Mouse (Mus musculus) gastrocnemius, postnatal 25 days (tissue): ENCODE results near the gene Gimap8. TPM values are rescaled to one million over a fixed set of nuclear protein-coding genes. Genes with fewer than 3 reads are reported as not detected.
"Not testable (repeated sequence)": the region's sequence is repeated elsewhere in the genome, so short reads cannot be mapped to it uniquely, and the experiment has no call there.

Source experiments
- DNase-seq: peaks from one replicate; pipeline ENCODE4 v3.0.0; 2022
- total RNA-seq, 2 experiments: library from RNA; stranded (reverse); gene quantifications; 1 replicate in 1 of 2; 2 replicates in 1 of 2; pipeline ENCODE4 v1.2.3; 2021

The Gimap8 gene
- total RNA-seq, 2 experiments from 2014 or later, result 2.1 to 3.0 TPM

GRCm38 (mm10) chr6:48678391-48678790 lies 31.4 kb downstream of the Gimap8 start:
- no peak for DNase-seq

GRCm38 (mm10) chr6:48679701-48680100 lies 32.7 kb downstream of the Gimap8 start:
- no peak for DNase-seq

GRCm38 (mm10) chr6:48680421-48680820 lies 33.4 kb downstream of the Gimap8 start:
- DNase-seq, result no peak

- no peak for DNase-seq
Measured at GRCm38 (mm10) chr6:48681472-48682090, 34.5 kb downstream of the Gimap8 start.

GRCm38 (mm10) chr6:48682271-48682670 lies 35.2 kb downstream of the Gimap8 start:
- no peak for DNase-seq

- DNase-seq, result not testable (repeated sequence)
Measured at GRCm38 (mm10) chr6:48683263-48683821, 36.3 kb downstream of the Gimap8 start.

GRCm38 (mm10) chr6:48684319-48684718 lies 37.3 kb downstream of the Gimap8 start, which contains the start of gene Gimap4:
TSS of gene Gimap4 (plus strand) at chr6:48684549.
- DNase-seq, result no peak

GRCm38 (mm10) chr6:48684806-48685205 lies 37.8 kb downstream of the Gimap8 start:
- DNase-seq, result no peak

GRCm38 (mm10) chr6:48685251-48685650 lies 38.2 kb downstream of the Gimap8 start:
- no peak for DNase-seq

- DNase-seq, result no peak
Measured at GRCm38 (mm10) chr6:48685694-48686665, 38.9 kb downstream of the Gimap8 start.

- DNase-seq, result no peak
Measured at GRCm38 (mm10) chr6:48687077-48687476, 40.0 kb downstream of the Gimap8 start.

- DNase-seq, result no peak
Measured at GRCm38 (mm10) chr6:48689320-48689719, 42.3 kb downstream of the Gimap8 start.

GRCm38 (mm10) chr6:48692962-48693361 lies 45.9 kb downstream of the Gimap8 start:
- no peak for DNase-seq

GRCm38 (mm10) chr6:48696830-48697554 lies 50.0 kb downstream of the Gimap8 start:
- no peak for DNase-seq

GRCm38 (mm10) chr6:48697555-48697930 lies 50.5 kb downstream of the Gimap8 start:
- DNase-seq, result no peak

- DNase-seq, result no peak
Measured at GRCm38 (mm10) chr6:48698066-48698856, 51.2 kb downstream of the Gimap8 start.

GRCm38 (mm10) chr6:48698888-48699287 lies 51.9 kb downstream of the Gimap8 start:
- DNase-seq, result no peak

GRCm38 (mm10) chr6:48700251-48701075 lies 53.4 kb downstream of the Gimap8 start:
- peak; percentile 39 for DNase-seq

GRCm38 (mm10) chr6:48702146-48702545 lies 55.1 kb downstream of the Gimap8 start:
- no peak for DNase-seq

GRCm38 (mm10) chr6:48702601-48703000 lies 55.6 kb downstream of the Gimap8 start:
- DNase-seq, result no peak
